8 mouse cellular contexts compared by ENCODE assay signal in genomic region chr2:129593141-129593875, GRCm38 (mm10). TPM values are rescaled to one million over a fixed set of nuclear protein-coding genes. Genes with fewer than 3 reads are reported as not detected.
DNase-seq lines count a peak whose midpoint lies in the region; ATAC-seq lines count a peak whose summit lies in the region.

No protein-coding gene starts in this region.

- H3K36me3 ChIP-seq in hindbrain, embryonic 13.5 days: no peaks in the 10 kb centered on the region

- peaks cover 34% of the 10 kb centered on the region for H3K4me1 ChIP-seq in hindbrain, embryonic 13.5 days (replicated peaks)

- peaks cover 14% of the 10 kb centered on the region for H3K27me3 ChIP-seq in hindbrain, embryonic 13.5 days

- WGBS in hindbrain, embryonic 13.5 days: 1% methylated on average over 45 of the region's 77 CpGs

- H3K9me3 ChIP-seq in hindbrain, embryonic 13.5 days: no peaks in the 10 kb centered on the region

- peak overlapping the region; percentile 87 for H3K27ac ChIP-seq in hindbrain, embryonic 13.5 days

- peak overlapping the region; percentile 80 for H3K4me2 ChIP-seq in hindbrain, embryonic 13.5 days

- ATAC-seq in hindbrain, embryonic 13.5 days (ENCODE audit: low FRiP score): peak; percentile 87
- no peak for ATAC-seq in monocyte, adult 5-6 weeks (replicated peaks; ENCODE audit: insufficient number of reproducible peaks, low FRiP score, low TSS enrichment, poor library complexity, severe bottlenecking)

- peak; percentile 88 for DNase-seq in ZHBTc4 (ENCODE audit: low read depth, low spot score)
- DNase-seq in cerebellum, postnatal 25 days: peak; percentile 94 to 96
- peak; percentile 87 to 92 for DNase-seq in frontal cortex, postnatal 36 days (ENCODE audit: low spot score in 2 of 2)
- DNase-seq in left cerebral cortex, adult 11 months (ENCODE audit: low spot score): peak; percentile 69
- peak; percentile 80 for DNase-seq in lung, postnatal 14 days
- peak; percentile 91 for DNase-seq in right cerebral cortex, postnatal 10 days (ENCODE audit: low spot score in 2 of 2)

- H3K4me3 ChIP-seq in hindbrain, embryonic 13.5 days: peak overlapping the region; percentile 69

- peak overlapping the region; percentile 88 for H3K9ac ChIP-seq in hindbrain, embryonic 13.5 days

RNA-seq across cellular contexts. Expression of gene Sirpa, which starts 0.7 kb away (rescaled TPM):
- polyA plus RNA-seq in hindbrain, embryonic 13.5 days (2015; fragmentation: Nextera tagmentation; extraction: Ambion mirVana): 20.8 and 23.1 TPM in 2 replicates
- total RNA-seq in monocyte, adult 5-6 weeks (2017): 334 to 497 TPM (median 494 TPM) in 3 replicates

RNA-seq across cellular contexts. Expression of gene F830045P16Rik, which starts 56.9 kb away (rescaled TPM):
- not detected in 2 replicates for polyA plus RNA-seq in hindbrain, embryonic 13.5 days (2015; fragmentation: Nextera tagmentation; extraction: Ambion mirVana)
- total RNA-seq in monocyte, adult 5-6 weeks (2017): 0.67 TPM in 1 of 3 replicates, not detected in the others
